Mouse (Mus musculus) midbrain, embryonic 11.5 days (tissue): ENCODE data around the gene Actr3b. TPM values are rescaled to one million over a fixed set of nuclear protein-coding genes. Genes with fewer than 3 reads are reported as not detected.
A peak's percentile ranks its signal among the peaks of the same experiment; 100 is the strongest.

Experiments
- ATAC-seq: fragments of 200-750 bp; cut with Nextera tagmentation; 2 replicates; pipeline ENCODE4 v1.8.0; 2017; ENCODE audit warnings: moderate TSS enrichment, moderate library complexity; ENCODE audit not compliant: low FRiP score
- DNase-seq: peaks from one replicate; pipeline ENCODE4 v3.0.0; 2015; ENCODE audit warnings: low spot score; ENCODE audit errors: missing footprints
- H3K27ac ChIP-seq: fragments of 300-500 bp; sonication (generic); 2 replicates; pipeline ENCODE4 v1.5.1; 2014; ENCODE audit warnings: low read depth, low read length
- H3K27me3 ChIP-seq: fragments of 300-500 bp; sonication (generic); 2 replicates; pipeline ENCODE4 v1.6.1; 2014; ENCODE audit warnings: mild to moderate bottlenecking, low read length, moderate library complexity, mixed read lengths; ENCODE audit not compliant: control insufficient read depth, insufficient read depth
- H3K36me3 ChIP-seq: fragments of 300-500 bp; sonication (generic); 2 replicates; pipeline ENCODE4 v1.6.1; 2014; ENCODE audit warnings: mild to moderate bottlenecking, low read length, moderate library complexity, mixed read lengths; ENCODE audit not compliant: control insufficient read depth, insufficient read depth
- H3K4me1 ChIP-seq: fragments of 300-500 bp; sonication (generic); 2 replicates; pipeline ENCODE4 v1.6.1; 2014; ENCODE audit warnings: low read length; ENCODE audit not compliant: control insufficient read depth, insufficient read depth
- H3K4me2 ChIP-seq: fragments of 300-500 bp; sonication (generic); 2 replicates; pipeline ENCODE4 v1.6.1; 2014; ENCODE audit warnings: mild to moderate bottlenecking, moderate library complexity
- H3K4me3 ChIP-seq: fragments of 300-500 bp; sonication (generic); 2 replicates; pipeline ENCODE4 v1.5.1; 2014; ENCODE audit warnings: low read depth, low read length
- H3K9ac ChIP-seq: fragments of 300-500 bp; sonication (generic); 2 replicates; pipeline ENCODE4 v1.6.1; 2014; ENCODE audit warnings: low read length
- H3K9me3 ChIP-seq: fragments of 300-500 bp; sonication (generic); 2 replicates; pipeline ENCODE4 v1.6.1; 2016; ENCODE audit warnings: low read length; ENCODE audit not compliant: control insufficient read depth
- WGBS: fragments of 180-500 bp; shearing (Covaris S2); extraction: QIAGEN DNeasy Blood & Tissue Kit; methylation state at CpG from one replicate; pipeline ENCODE4 v1.1.7; 2014; 5-methylcytosine and 5-hydroxymethylcytosine counted together
- polyA plus RNA-seq: library from polyadenylated mRNA; unstranded; fragments of >200 nt; fragmentation: Nextera tagmentation; extraction: Ambion mirVana; gene quantifications from 2 replicates; pipeline ENCODE4 v1.2.1, GENCODE M21; 2014

The Actr3b gene
- polyA plus RNA-seq, 1 experiment from 2014 or later, result 7.8 TPM

DNA sequence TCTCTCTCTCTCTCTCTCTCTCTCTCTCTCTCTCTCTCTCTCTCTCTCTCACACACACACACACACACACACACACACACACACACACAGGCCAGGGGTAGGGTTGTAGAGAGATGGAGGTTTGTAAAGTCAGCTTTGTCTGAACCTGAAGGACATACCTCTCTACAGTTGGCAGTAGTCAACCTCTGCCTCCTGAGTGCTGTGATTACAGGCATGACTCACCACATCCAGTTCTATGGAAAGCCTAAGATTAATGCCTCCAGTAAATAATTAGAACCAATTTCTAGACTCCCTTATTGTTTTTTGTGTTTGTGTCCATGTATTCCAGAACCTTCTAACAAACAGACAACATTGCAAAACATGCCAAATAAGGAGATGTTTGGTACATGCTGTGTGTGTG is 11.9 kb upstream of the Actr3b start:
- DNase-seq (no peak), ATAC-seq (no peak)
- no peak overlapping the region for H3K4me3 ChIP-seq
- H3K27ac ChIP-seq, result no peak overlapping the region
- H3K4me2 ChIP-seq, result no peak overlapping the region
- no peaks in the 10 kb centered on the region for H3K27me3 ChIP-seq
- no peaks in the 10 kb centered on the region for H3K4me1 ChIP-seq
- H3K36me3 ChIP-seq, result no peaks in the 10 kb centered on the region
- H3K9me3 ChIP-seq, result no peaks in the 10 kb centered on the region
- H3K9ac ChIP-seq, result no peak overlapping the region

DNA sequence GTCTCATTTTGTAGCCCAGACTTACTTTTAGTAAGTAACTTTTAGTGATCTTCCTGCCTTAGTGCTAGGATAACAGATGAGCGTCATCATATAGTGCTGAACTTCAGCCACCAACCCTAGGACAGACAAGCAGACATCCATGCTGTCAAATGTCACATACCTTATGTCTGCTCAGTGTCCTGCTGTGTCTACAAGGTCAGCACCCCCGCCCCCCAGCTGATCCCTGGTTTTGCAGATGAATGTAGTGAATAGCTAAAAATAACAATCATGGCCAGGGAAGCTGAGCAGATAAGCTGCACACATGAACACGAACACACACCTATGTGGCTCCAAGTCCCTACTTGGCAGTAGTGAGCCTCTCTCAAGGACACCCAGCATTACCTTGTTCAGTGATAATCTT is 11.2 kb upstream of the Actr3b start:
- Histone ChIP-seq H3K4me2 (no peak overlapping the region), H3K27ac (no peak overlapping the region), H3K4me1 (no peaks in the 10 kb centered on the region), H3K27me3 (no peaks in the 10 kb centered on the region), H3K9me3 (no peaks in the 10 kb centered on the region), H3K36me3 (no peaks in the 10 kb centered on the region), H3K4me3 (no peak overlapping the region), H3K9ac (no peak overlapping the region)
- 78% methylated on average over 3 of the region's 3 CpGs for WGBS
- ATAC-seq (no peak), DNase-seq (no peak)

DNA sequence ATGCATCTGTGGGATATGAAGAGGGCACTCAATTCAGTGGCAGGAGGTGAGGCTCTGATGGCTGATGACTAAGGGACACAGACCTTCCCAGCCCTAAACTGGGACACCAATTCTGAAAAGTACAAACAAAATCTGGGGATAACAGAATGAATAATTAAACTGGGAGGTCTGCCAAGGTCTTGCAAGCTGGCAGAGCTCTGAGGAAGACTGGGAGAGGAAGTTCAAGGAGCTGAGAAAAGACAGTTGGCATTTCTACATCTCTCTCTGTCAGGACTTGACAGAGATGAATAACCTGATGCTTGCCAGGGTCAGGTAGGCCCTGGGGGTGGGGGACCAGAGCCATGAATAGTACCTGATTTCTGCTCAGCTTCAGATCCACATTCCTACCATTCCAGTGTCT is 8.2 kb upstream of the Actr3b start:
- no peak overlapping the region for H3K4me2 ChIP-seq
- H3K9me3 ChIP-seq, result no peaks in the 10 kb centered on the region
- DNase-seq (no peak), ATAC-seq (no peak)
- H3K27me3 ChIP-seq, result no peaks in the 10 kb centered on the region
- no peak overlapping the region for H3K4me3 ChIP-seq
- H3K4me1 ChIP-seq, result peaks cover 6% of the 10 kb centered on the region; the same call in 1 of the 2 replicates
- H3K9ac ChIP-seq, result no peak overlapping the region
- H3K27ac ChIP-seq, result no peak overlapping the region
- no peaks in the 10 kb centered on the region for H3K36me3 ChIP-seq

DNA sequence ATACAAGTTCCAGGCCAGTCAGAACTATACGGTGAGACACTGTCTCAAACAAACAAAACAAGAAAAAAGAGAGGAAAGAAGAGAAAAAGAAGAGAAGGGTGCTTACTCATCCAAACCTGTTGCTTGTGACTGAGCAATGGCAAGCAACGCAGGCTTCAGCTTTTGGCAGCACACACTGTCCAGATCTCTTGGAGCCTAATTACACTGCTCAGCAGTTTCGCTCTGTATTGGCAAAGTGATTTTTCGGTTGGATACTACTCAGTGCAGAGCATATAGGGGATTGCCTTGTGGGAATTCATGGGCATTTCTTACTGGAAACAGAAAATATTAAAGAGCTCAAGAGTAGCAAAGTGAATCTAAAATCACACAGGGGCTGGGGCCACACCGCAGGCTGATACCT is 6.9 kb upstream of the Actr3b start:
- no peaks in the 10 kb centered on the region for H3K9me3 ChIP-seq
- no peaks in the 10 kb centered on the region for H3K27me3 ChIP-seq
- H3K4me2 ChIP-seq, result no peak overlapping the region
- no peak overlapping the region for H3K27ac ChIP-seq
- DNase-seq (no peak), ATAC-seq (no peak)
- H3K9ac ChIP-seq, result no peak overlapping the region
- peaks cover 6% of the 10 kb centered on the region; the same call in 1 of the 2 replicates for H3K4me1 ChIP-seq
- 87% methylated on average over 5 of the region's 5 CpGs for WGBS
- no peak overlapping the region for H3K4me3 ChIP-seq
- H3K36me3 ChIP-seq, result no peaks in the 10 kb centered on the region

DNA sequence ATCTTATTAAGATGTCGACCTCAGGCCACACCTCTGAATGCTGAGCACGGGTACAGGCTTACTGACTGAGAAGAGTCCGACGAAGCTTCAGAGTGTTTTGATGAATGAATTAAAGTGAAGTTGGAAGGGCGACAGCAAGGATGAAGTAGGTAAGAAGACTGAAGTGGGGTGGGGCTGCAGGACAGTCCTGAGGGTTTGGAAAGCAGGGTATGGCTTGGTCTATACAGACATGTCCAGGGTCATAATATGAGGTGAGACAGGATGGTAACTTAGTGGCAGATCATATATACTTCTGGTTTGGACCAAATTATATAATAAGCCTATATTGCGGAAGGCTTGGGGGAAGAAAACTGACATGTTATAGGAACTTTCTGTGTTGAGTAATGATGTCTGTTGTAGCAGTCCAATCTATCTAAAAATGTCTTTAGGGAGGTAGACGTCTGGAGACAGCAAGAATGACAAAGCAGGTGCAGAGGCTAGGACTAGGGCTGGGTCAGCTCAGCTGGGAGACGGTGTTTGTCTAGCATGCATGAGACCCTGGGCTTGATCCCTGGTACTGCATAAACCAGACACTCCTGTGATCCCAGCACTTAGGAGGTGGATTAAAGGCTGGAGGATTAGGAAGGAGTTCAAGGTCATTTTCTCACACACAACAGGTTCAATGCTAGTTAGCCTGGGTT is 6.1 kb upstream of the Actr3b start:
- Histone ChIP-seq H3K36me3 (no peaks in the 10 kb centered on the region), H3K4me3 (no peak overlapping the region), H3K27me3 (no peaks in the 10 kb centered on the region), H3K27ac (no peak overlapping the region), H3K4me2 (no peak overlapping the region), H3K9ac (0 out of 2 replicates have a peak overlapping the region, but pooled peaks have one; percentile 9), H3K4me1 (peaks cover 6% of the 10 kb centered on the region; the same call in 1 of the 2 replicates), H3K9me3 (no peaks in the 10 kb centered on the region)
- ATAC-seq (0 out of 2 replicates have a peak, but pooled peaks have one; percentile 16), DNase-seq (no peak)
- WGBS, result 43% methylated on average over 8 of the region's 8 CpGs

DNA sequence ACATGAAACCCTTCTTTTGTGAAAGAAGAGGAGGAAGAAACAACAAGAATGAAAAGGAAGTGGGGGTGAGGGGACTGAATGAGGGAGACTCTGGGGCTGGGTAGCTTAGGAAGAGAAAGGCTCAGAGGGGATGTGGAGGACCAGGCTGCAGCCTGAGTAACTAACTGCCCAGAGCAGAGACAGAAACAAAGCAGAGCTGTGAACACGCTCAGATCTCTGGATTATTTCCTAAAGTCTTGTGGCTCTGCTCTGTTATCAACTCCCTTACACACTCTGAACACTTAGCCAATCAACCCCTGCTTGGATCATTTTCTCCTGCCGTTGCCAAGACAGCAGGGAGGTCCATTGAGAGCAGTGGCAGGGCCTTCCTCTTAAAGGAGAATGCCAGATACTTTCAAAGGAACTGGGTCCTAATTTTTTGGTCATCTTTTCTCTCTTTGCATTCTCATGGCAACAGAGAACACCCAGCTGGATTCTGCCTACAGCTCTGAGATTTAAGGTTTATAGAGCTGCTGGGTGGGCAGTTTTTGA is 5.5 kb upstream of the Actr3b start:
- DNase-seq (peak; percentile 84), ATAC-seq (0 out of 2 replicates have a peak, but pooled peaks have one; percentile 4)
- H3K9ac ChIP-seq, result 0 out of 2 replicates have a peak overlapping the region, but pooled peaks have one; percentile 9
- H3K4me1 ChIP-seq, result peaks cover 6% of the 10 kb centered on the region; the same call in 1 of the 2 replicates
- no peak overlapping the region for H3K4me2 ChIP-seq
- no peaks in the 10 kb centered on the region for H3K27me3 ChIP-seq
- H3K36me3 ChIP-seq, result no peaks in the 10 kb centered on the region
- no peaks in the 10 kb centered on the region for H3K9me3 ChIP-seq
- no peak overlapping the region for H3K27ac ChIP-seq
- no peak overlapping the region for H3K4me3 ChIP-seq
- WGBS, result 12% methylated on average over 2 of the region's 2 CpGs

DNA sequence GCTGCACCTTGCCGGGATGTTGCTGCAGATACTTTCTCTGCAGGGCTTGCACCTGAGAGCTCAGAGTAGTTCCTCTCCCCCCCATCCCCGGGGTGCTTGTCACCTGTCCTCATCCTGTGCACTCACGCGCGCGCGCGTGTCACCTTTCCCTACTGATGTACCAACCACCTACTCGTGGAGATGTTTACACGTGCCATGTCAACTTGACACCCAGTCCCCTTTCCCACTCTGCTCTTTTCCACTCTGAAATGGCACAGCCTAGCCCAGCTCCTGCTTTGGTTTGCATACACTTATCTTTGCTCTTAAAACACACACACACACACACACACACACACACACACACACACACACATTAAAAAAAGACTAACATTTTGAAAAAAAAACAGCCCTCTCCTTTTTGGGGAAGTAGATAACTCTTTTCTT is 624 bp downstream of the Actr3b start:
- Histone ChIP-seq H3K36me3 (no peaks in the 10 kb centered on the region), H3K4me2 (peak overlapping the region; percentile 93), H3K4me3 (peak overlapping the region; percentile 70), H3K9ac (peak overlapping the region; percentile 77; the same call in 1 of the 2 replicates), H3K9me3 (no peaks in the 10 kb centered on the region), H3K27ac (no peak overlapping the region), H3K4me1 (no peaks in the 10 kb centered on the region), H3K27me3 (no peaks in the 10 kb centered on the region; the same call in 1 of the 2 replicates)
- ATAC-seq (no peak), DNase-seq (peak; percentile 83)
- 2% methylated on average over 10 of the region's 10 CpGs for WGBS

DNA sequence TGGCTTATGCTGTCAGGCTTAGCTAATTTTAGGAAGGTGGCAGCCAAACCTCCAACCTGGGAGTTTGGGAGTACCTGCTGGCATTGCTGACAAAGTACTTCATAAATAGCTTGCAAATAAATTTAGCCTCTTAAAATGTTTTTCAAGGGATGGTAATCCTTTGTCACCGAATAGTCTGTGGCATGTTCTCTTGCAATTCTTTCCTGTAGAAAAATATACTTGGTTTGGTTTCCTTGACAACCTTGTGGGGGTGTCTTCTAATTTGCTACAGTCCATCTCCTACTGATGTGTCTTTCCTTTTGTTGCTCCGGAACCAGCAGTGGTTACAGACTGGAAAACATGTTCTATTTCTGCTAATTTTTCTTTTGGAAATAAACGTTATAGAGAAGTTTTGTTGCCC is 1.1 kb downstream of the Actr3b start:
- WGBS, result 71% methylated on average over 3 of the region's 3 CpGs
- H3K4me3 ChIP-seq, result no peak overlapping the region
- H3K4me1 ChIP-seq, result no peaks in the 10 kb centered on the region
- no peak overlapping the region for H3K4me2 ChIP-seq
- no peak for ATAC-seq
- no peak for DNase-seq
- H3K9me3 ChIP-seq, result no peaks in the 10 kb centered on the region
- no peak overlapping the region for H3K27ac ChIP-seq
- H3K36me3 ChIP-seq, result no peaks in the 10 kb centered on the region
- H3K9ac ChIP-seq, result no peak overlapping the region
- no peaks in the 10 kb centered on the region; the same call in 1 of the 2 replicates for H3K27me3 ChIP-seq

DNA sequence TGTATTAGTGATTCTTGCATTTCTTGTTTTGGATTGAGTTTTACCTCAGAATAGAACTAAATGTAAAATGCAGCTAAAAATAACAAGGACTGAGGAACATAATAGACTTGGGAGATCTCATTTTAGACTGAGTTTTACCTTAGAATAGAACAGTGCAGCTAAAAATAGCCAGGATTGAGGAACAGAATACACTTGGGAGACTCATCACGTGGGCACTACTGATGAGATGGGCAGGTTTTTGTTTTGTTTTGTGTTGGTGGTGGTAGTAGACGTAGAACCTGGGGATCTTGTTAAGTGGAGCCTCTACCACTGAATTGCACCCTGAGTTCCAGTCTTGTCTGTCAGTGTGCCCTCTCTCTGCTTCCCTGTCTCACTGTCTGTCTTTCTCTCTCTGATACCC is 2.1 kb downstream of the Actr3b start:
- H3K27me3 ChIP-seq, result no peaks in the 10 kb centered on the region; the same call in 1 of the 2 replicates
- no peaks in the 10 kb centered on the region for H3K36me3 ChIP-seq
- no peak overlapping the region for H3K27ac ChIP-seq
- H3K9ac ChIP-seq, result no peak overlapping the region
- H3K9me3 ChIP-seq, result no peaks in the 10 kb centered on the region
- 93% methylated on average over 2 of the region's 2 CpGs for WGBS
- no peak for DNase-seq
- H3K4me2 ChIP-seq, result no peak overlapping the region
- H3K4me1 ChIP-seq, result no peaks in the 10 kb centered on the region
- H3K4me3 ChIP-seq, result no peak overlapping the region
- no peak for ATAC-seq
